Mouse (Mus musculus): ENCODE results near the gene Lrrc20.

The Lrrc20 gene

GRCm38 (mm10) chr10:61474344-61474743 is 1.3 kb upstream of the Lrrc20 start:
- DNase-seq (ENCODE audit: low spot score), result peak; percentile 3

DNA sequence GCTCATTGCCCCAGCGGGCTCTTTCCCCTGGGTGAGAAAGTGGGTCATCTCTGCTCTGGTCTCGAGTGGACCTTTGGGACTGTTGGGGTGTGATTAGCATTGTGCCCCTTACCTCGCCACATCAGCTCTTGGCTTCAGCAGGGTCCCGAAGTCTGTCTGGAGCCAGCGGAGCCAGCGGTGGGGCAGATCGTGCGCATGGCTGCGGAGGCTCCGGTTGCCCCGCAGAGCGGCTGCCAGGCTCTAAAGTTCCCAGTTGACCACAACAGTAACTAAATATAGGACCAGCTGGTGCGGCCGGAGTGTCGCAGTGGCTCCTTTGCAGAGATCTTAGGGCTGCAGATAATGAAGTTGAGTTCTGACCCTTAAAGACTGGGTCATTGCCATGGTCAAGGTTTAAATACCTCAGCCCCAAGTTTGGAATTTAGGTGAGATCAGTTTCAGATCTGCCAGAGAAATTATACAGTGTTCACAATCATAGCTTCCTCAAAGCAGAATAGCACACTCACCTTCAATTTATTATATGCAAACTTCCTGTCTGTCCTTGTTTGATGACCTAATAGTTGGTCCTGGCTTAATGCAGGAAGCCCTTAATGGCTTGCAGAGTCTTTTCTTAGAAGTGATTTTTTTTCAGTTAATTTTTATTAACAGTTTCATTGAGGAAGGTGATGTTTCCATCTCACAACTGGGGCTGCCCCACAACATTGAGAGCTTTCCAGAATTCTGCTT is 1.0 kb downstream of the Lrrc20 start:
- DNase-seq (ENCODE audit: low spot score), result peak; percentile 2

DNA sequence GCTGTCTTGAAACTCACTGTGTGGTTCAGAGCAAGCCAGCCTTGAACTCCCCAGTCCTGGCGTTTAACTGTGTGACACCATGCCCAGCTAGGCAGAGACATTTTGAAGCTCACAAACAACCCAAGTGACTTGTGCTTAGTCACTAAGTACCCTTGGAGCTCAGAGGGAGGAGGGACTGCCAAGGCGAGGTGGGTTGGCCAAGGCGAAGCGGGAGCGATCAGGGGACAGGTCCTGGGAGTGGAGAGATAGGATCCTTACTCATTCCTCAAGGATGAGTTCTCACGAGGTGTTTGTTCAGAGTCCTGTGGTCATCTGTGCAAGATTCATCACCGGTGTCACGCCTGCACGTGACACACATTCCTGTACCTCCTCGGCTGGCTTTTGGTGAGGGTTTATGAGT is 3.9 kb downstream of the Lrrc20 start:
- DNase-seq (ENCODE audit: low spot score), result peak; percentile 1

DNA sequence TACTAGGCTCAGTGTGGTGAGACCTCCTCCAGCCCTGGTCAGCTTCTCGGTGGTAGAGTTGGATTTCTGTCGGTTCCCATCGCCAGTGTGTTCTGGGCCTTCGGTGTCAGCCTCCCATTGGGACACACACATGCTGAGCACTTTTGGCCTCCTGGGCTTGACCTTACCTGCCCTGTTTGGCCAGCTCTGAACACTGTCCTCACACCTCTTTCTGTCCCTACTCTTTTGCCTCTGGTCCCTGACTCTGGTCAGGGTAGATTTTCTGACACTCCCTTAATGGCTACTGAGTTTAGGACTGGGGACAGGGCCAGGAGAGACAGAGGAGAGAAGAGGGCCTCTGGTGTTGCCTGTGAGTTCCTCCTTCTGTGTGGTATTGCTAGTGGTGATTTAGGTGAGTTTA is 4.3 kb downstream of the Lrrc20 start:
- peak; percentile 1 for DNase-seq (ENCODE audit: low spot score)

DNA sequence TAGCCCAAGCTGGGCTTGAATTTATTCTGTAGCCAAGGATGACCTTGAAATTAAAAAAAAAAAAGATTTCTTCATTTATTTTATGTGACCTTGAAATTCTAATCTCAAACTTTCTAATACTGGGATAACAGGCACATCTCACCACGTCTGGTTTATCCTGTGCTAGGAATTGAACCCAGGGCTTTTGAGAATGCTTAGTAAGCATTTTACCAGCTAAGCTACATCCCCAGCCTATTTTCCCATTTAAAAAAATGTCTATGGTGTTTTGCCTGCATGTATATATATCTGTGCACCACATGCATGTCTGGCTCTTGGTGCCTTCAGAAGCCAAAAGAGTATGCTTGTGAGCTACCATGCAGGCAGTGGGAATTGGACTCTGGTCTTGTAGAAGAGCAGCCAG is 4.9 kb downstream of the Lrrc20 start:
- no peak for DNase-seq (ENCODE audit: low spot score)

GRCm38 (mm10) chr10:61482771-61483170 is 7.2 kb downstream of the Lrrc20 start:
- no peak for DNase-seq (ENCODE audit: low spot score)

DNA sequence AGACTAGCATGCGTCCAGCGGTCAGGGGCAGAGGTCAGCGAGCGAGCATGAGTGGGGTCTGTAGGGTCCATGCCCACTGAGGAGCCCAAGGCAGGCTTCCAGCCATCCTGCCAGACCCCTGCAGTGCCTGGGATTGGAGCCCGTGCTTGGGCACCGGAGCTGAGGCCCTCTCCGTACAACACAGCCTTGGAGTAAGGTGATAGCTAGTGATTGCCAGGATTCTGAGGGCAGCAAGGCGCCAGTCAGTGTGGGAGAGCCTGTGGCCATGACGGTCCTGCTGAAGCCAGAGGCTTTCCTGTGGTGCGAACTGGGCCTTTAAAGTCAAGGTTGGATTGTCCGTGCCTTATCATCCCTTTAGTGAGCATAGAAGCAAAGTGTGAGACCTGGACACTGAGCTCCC is 9.2 kb downstream of the Lrrc20 start:
- DNase-seq (ENCODE audit: low spot score), result no peak

DNA sequence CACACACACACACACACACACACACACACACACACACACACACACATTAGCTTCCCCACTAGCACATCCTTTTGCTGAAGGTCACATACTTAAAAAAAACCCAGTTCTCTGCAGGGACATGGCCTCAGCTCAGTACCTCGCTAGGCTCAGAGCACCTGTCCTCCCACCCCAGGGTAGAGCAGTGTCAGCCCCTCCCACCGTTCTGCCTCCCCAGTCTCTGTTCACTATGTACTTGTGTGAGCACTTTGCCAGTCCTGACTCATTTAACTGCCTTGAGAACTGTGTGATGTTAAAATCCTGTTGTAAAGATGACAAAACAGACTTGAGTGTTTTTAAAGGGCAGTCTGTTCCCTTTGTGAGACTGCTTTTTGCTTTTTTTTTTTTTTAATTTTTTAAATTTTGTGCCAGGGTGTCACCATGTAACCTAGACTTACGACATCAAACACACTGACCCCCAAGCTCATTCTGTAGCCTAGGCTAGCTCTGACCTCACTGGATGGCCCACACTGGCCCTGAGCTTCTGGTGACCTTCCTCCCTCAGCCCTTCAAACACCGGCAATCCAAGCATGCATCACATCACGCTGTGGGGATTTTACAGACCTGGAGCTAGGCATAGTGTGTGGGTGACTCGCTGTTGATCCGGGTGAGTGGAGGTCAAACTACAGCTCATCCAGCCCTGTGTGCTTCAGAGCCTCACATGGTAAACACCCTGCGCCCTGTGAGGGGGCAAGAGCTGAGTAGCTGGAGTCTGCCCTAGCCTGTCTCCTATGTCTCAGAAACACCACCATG is 11.1 kb downstream of the Lrrc20 start:
- no peak for DNase-seq (ENCODE audit: low spot score)

DNA sequence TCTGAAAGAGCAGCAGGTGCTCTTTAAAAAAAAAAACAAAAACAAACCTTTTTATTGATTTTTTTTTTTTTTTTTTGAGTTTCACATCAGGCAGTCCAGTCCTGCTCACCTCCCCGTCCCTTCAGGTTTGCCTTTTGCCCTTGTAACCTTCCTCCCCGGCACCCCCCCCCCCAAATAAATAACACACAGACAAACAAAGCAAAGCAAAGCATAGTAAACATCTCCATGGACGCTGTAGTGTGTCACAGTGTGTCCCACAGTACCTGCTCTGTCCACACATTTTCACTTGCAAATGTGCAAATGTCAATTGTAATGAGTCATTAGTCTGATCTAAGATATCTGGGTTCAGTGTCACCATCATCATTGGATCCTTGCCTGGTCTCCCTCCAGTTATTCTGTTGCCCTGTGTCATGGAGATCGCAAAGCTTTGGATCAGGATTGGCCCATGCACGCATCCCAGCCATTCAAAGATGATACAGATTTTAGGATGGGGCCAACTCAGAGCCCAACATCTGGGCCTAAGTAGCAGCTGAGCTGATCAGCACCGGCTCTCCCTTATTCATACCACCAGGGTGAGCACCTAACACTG is 13.0 kb downstream of the Lrrc20 start:
- no peak for DNase-seq (ENCODE audit: low spot score)

GRCm38 (mm10) chr10:61491573-61491972 is 16.0 kb downstream of the Lrrc20 start:
- DNase-seq (ENCODE audit: low spot score), result no peak

- peak; percentile 84 for DNase-seq (ENCODE audit: low spot score)
Measured at GRCm38 (mm10) chr10:61492040-61492439, 16.4 kb downstream of the Lrrc20 start.

DNA sequence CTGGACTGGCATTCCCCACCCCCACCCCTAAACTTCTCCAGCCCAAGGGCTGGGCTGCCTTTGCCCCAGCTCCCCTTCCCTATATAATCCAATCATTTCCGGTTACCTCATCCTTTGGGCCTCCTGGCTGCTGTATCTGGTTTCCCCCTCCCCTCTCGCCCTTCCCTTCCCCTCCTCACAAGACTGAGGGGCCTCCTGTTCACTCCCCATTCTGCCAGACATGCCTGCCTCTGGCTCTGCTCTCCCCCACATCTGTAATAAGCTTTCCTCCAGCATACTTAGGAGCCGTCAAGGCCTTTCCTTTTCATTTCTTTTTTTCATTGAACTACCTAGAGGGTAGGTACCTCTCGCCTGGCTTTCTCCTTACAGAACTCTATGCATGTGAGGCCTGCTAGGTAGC is 19.9 kb downstream of the Lrrc20 start:
- DNase-seq (ENCODE audit: low spot score), result no peak

GRCm38 (mm10) chr10:61496231-61496630 is 20.6 kb downstream of the Lrrc20 start:
- no peak for DNase-seq (ENCODE audit: low spot score)

DNA sequence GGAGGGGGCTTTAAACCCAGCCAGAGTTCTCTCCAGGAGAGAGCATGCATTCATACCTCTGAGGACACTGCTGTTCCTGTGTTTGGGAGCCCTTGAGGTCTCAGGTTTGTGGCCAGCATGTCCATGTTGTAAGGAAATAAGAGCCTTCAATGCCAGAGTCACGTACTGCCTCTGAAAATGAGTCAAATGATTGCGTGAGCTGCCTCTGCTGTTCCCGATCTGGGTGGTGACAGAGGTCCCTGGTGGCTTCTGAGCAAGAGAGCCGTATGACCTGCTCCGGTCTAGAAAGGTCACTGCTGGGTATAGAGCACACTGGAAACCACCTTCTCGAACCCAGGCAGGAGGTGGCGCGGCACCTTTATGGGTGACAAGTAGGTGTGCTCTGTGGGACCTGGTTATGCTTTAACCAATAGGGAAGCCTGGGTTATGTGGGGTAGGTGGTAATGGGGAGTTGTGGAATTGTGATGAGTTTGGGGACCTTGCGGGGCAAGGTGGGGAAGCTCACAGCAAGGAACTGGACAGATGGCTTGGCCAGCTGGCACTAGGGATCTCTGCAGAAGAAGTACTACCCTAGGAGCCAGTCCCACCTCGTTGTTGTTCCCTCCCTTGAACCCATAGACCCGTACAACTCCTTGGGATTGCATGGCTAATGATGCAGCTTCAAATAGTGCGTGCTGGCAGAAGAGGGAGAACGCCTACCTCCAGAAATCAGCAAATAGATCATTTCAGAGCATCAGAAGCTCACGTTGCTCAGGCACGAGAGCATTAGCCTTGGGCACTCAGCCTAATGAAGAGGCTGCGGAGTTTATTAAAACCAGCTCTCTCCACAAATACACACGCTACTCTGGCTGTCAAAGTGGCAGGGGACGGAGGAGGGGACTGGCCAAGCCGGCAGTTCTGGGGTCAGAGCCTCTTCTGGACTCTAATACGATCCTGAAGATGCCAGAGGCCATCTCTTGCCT is 24.2 kb downstream of the Lrrc20 start:
- DNase-seq (ENCODE audit: low spot score), result no peak

- DNase-seq (ENCODE audit: low spot score), result no peak
Measured at GRCm38 (mm10) chr10:61500756-61501155, 25.2 kb downstream of the Lrrc20 start.

DNA sequence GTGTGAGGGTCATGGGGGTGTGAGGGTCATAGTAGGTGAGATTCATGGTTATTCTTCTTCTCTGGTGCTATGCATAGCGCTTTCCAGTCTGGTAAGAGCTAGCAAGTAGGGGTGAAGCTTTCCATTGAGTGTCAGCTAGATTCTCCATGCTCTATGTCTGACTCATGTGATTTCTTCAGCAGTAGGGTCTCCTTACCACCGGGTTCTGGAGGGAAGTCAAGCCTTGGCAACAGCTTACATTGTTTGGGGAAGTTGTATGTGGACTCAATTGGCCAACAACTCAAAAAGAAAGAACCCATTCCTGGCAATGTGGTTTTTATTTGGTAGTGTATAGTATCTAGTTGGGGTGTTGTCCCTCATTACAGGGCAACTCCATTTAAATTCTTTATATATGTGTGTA is 28.5 kb downstream of the Lrrc20 start:
- DNase-seq (ENCODE audit: low spot score), result no peak

- DNase-seq (ENCODE audit: low spot score), result no peak
Measured at GRCm38 (mm10) chr10:61506381-61507200, 31.0 kb downstream of the Lrrc20 start.

GRCm38 (mm10) chr10:61509873-61510272 is 34.3 kb downstream of the Lrrc20 start:
- DNase-seq (ENCODE audit: low spot score), result peak; percentile 57

DNA sequence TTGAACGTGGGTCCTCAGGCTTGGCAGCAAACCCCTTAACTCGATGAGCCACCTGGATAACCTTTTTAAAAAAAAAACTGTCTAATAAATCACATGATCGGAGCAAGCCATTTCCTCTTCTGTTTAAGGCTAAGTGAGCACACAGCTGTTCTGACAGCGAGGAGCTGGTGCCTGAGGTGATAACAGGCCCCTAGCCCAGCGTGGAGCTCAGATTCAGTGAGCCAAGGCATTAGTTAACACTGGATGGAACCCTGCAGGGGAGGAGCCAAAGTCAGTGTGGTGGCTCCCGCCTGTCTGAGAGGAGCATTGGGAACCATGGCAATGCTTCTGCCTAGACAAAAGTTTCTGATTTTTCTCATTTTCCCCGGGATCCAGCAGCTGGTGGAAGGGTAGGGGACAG is 35.2 kb downstream of the Lrrc20 start:
- no peak for DNase-seq (ENCODE audit: low spot score)

GRCm38 (mm10) chr10:61512215-61512889 is 36.8 kb downstream of the Lrrc20 start:
- no peak for DNase-seq (ENCODE audit: low spot score)

- no peak for DNase-seq (ENCODE audit: low spot score)
Measured at GRCm38 (mm10) chr10:61516866-61517265, 41.3 kb downstream of the Lrrc20 start.
